Comparison of ENCODE assay signal across 9 mouse cellular contexts in genomic region chr4:16254544-16254943, GRCm38 (mm10).
DNase-seq lines count a peak whose midpoint lies in the region; ATAC-seq and TF ChIP-seq lines count a peak whose summit lies in the region.
"Had no signal": no experiment of that assay in that cellular context is flagged by ENCODE, and none has a peak within 500 bp of the region (broad histone marks: within the 10 kb centered on the region; RNA-seq: fewer than 3 reads in every experiment).

No protein-coding gene starts in this region.

- TF ChIP-seq POLR2A in lung, adult 2 months (IDR thresholded peaks at IDR 0.05; ENCODE audit: borderline replicate concordance, extremely low read depth, low read depth, low read length) = no peak

- no peak overlapping the region for H3K4me3 ChIP-seq in lung, adult 2 months (replicated peaks; ENCODE audit: extremely low read depth, low read depth, low read length)
- H3K4me3 ChIP-seq: limb, embryonic 12.5 days had no signal

- TF ChIP-seq CTCF in lung, adult 2 months (IDR thresholded peaks at IDR 0.05; ENCODE audit: insufficient read depth, low read length) = peak; percentile 43; the same call in 1 of the 2 replicates

- 12% methylated on average over 4 of the region's 4 CpGs for WGBS in lung, adult 2 months

- no peaks in the 10 kb centered on the region for H3K4me1 ChIP-seq in lung, adult 2 months (ENCODE audit: control insufficient read depth, insufficient read depth, low read length)
- H3K4me1 ChIP-seq: limb, embryonic 12.5 days had no signal

- DNase-seq in frontal cortex, postnatal 10 days (ENCODE audit: low spot score in 2 of 2) = no peak
- no peak for DNase-seq in lung, adult 2 months
- DNase-seq in lung, adult 18-20 months = no peak
- DNase-seq in ZHBTc4 (ENCODE audit: low read depth, low spot score) = peak; percentile 41
- no peak for DNase-seq in urinary bladder, adult 18-20 months (ENCODE audit: low spot score in 2 of 2)
- DNase-seq in spleen, adult 12 weeks (ENCODE audit: low spot score) = no peak

- ATAC-seq in frontal cortex, adult (ENCODE audit: low TSS enrichment) = peak; percentile 83
- ATAC-seq in inflammation-experienced regulatory T-cells, adult 6 months = peak; percentile 72
